Mouse (Mus musculus) neural tube, embryonic 13.5 days (tissue): Measurements from ENCODE around the gene Gpr68. TPM values are rescaled to one million over a fixed set of nuclear protein-coding genes. Genes with fewer than 3 reads are reported as not detected.

Source experiments
- ATAC-seq: fragments of 200-750 bp; cut with Nextera tagmentation; 2 replicates; pipeline ENCODE4 v1.8.0; 2017; ENCODE audit warnings: low read depth, mild to moderate bottlenecking, moderate TSS enrichment, moderate library complexity
- H3K27ac ChIP-seq: fragments of 300-500 bp; sonication (generic); replicated peaks from 2 replicates; pipeline ENCODE4 v1.5.1; 2015; ENCODE audit warnings: moderate library complexity, mild to moderate bottlenecking, inconsistent platforms
- H3K27me3 ChIP-seq: fragments of 300-500 bp; sonication (generic); 2 replicates; pipeline ENCODE4 v1.6.1; 2015; ENCODE audit warnings: mild to moderate bottlenecking, inconsistent platforms
- H3K36me3 ChIP-seq: fragments of 300-500 bp; sonication (generic); 2 replicates; pipeline ENCODE4 v1.6.1; 2015; ENCODE audit warnings: mild to moderate bottlenecking, inconsistent platforms
- H3K4me1 ChIP-seq: fragments of 300-500 bp; sonication (generic); replicated peaks from 2 replicates; pipeline ENCODE4 v1.6.1; 2015; ENCODE audit warnings: inconsistent platforms
- H3K4me2 ChIP-seq: fragments of 300-500 bp; sonication (generic); 2 replicates; pipeline ENCODE4 v1.6.1; 2015; ENCODE audit warnings: inconsistent platforms, mild to moderate bottlenecking, moderate library complexity
- H3K4me3 ChIP-seq: fragments of 300-500 bp; sonication (generic); 2 replicates; pipeline ENCODE4 v1.5.1; 2015; ENCODE audit warnings: mild to moderate bottlenecking, inconsistent platforms
- H3K9ac ChIP-seq: fragments of 300-500 bp; sonication (generic); 2 replicates; pipeline ENCODE4 v1.6.1; 2015; ENCODE audit warnings: moderate library complexity, mild to moderate bottlenecking, inconsistent platforms
- H3K9me3 ChIP-seq: fragments of 300-500 bp; sonication (generic); 2 replicates; pipeline ENCODE4 v1.6.1; 2016; ENCODE audit warnings: inconsistent platforms
- WGBS: fragments of 180-500 bp; shearing (Covaris S2); methylation state at CpG from one replicate; pipeline ENCODE4 v1.1.7; 2015; 5-methylcytosine and 5-hydroxymethylcytosine counted together
- polyA plus RNA-seq: library from polyadenylated mRNA; unstranded; fragments of >200 nt; fragmentation: Nextera tagmentation; extraction: Ambion mirVana; gene quantifications from 2 replicates; pipeline ENCODE4 v1.2.1, GENCODE M21; 2015

Gene Gpr68
- polyA plus RNA-seq, 1 experiment from 2014 or later = 2.2 TPM

DNA sequence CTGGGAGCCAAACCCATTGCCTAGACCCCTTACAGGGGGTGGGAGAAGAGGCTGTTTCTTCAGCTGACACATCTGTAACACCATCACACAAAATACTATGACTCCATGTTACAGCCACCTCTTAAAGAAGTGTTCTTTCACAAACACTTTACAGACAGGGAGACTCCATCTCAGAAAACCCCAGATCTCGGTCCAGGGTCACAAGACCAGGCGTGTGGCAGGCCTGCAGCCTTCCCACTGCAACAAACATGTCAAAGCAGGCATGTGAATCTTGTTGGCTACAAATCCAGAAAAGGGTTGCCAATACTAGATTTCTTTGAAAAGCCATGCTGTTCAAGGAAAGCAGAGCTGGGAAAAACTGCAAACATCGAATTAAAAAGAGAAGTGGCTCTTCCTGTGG lies 33.4 kb upstream of the Gpr68 start:
- Histone ChIP-seq H3K9ac (no peak overlapping the region), H3K27me3 (no peaks in the 10 kb centered on the region), H3K4me3 (no peak overlapping the region), H3K4me1 (peaks cover 8% of the 10 kb centered on the region; the same call in 1 of the 2 replicates), H3K4me2 (no peak overlapping the region), H3K36me3 (peaks cover 75% of the 10 kb centered on the region), H3K27ac (no peak overlapping the region), H3K9me3 (no peaks in the 10 kb centered on the region)
- 88% methylated on average over 3 of the region's 3 CpGs for WGBS
- no peak for ATAC-seq

- ATAC-seq = no peak
- no peak overlapping the region for H3K4me2 ChIP-seq
- peaks cover 8% of the 10 kb centered on the region; the same call in 1 of the 2 replicates for H3K4me1 ChIP-seq
- 76% methylated on average over 21 of the region's 21 CpGs for WGBS
- H3K36me3 ChIP-seq = peaks cover 69% of the 10 kb centered on the region
- H3K9me3 ChIP-seq = no peaks in the 10 kb centered on the region
- H3K4me3 ChIP-seq = no peak overlapping the region
- H3K27ac ChIP-seq = peak overlapping the region; percentile 28; the same call in 1 of the 2 replicates
- no peak overlapping the region for H3K9ac ChIP-seq
- no peaks in the 10 kb centered on the region for H3K27me3 ChIP-seq
Measured at GRCm38 (mm10) chr12:100937441-100938360, 29.7 kb upstream of the Gpr68 start.

GRCm38 (mm10) chr12:100936737-100937136 lies 28.7 kb upstream of the Gpr68 start:
- no peak; the same call in 1 of the 2 replicates for ATAC-seq
- peaks cover 73% of the 10 kb centered on the region for H3K36me3 ChIP-seq

GRCm38 (mm10) chr12:100936116-100936515 lies 28.1 kb upstream of the Gpr68 start:
- H3K4me3 ChIP-seq = no peak overlapping the region
- peaks cover 73% of the 10 kb centered on the region for H3K36me3 ChIP-seq
- H3K27me3 ChIP-seq = no peaks in the 10 kb centered on the region
- 26% methylated on average over 2 of the region's 2 CpGs for WGBS
- H3K9me3 ChIP-seq = no peaks in the 10 kb centered on the region
- H3K4me1 ChIP-seq = peaks cover 8% of the 10 kb centered on the region; the same call in 1 of the 2 replicates
- H3K27ac ChIP-seq = no peak overlapping the region
- ATAC-seq = peak; percentile 44
- H3K4me2 ChIP-seq = no peak overlapping the region
- H3K9ac ChIP-seq = no peak overlapping the region

More at GRCm38 (mm10) chr12:100936737-100937136, 28.7 kb upstream of the Gpr68 start:
- no peak overlapping the region for H3K27ac ChIP-seq
- H3K4me3 ChIP-seq = no peak overlapping the region
- no peak overlapping the region for H3K4me2 ChIP-seq
- H3K27me3 ChIP-seq = no peaks in the 10 kb centered on the region
- H3K9me3 ChIP-seq = no peaks in the 10 kb centered on the region
- peaks cover 8% of the 10 kb centered on the region; the same call in 1 of the 2 replicates for H3K4me1 ChIP-seq
- no peak overlapping the region for H3K9ac ChIP-seq
- 91% methylated on average over 4 of the region's 4 CpGs for WGBS

DNA sequence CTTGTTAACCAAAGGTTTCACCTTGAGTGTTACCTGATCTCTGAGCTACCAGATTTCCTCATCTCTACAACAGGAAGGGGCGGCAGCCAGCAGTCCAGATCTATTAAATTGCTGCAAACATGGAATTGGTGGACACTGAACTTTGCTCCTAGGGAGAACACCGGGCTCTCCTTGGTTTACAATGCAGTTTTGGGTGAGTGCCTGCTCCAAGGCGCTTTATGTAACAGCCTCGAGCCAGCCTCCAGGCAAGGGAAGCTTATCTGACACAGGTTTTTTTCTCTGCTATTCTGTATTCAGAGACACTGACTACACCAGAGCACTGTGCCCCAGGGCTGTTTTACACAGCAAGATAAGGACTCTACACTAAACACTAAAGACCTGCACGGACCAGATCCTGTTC lies 26.8 kb upstream of the Gpr68 start:
- no peak overlapping the region for H3K4me3 ChIP-seq
- H3K27ac ChIP-seq = no peak overlapping the region
- peaks cover 70% of the 10 kb centered on the region for H3K36me3 ChIP-seq
- ATAC-seq = no peak
- 93% methylated on average over 5 of the region's 5 CpGs for WGBS
- no peak overlapping the region for H3K9ac ChIP-seq
- H3K9me3 ChIP-seq = no peaks in the 10 kb centered on the region
- H3K4me1 ChIP-seq = peaks cover 8% of the 10 kb centered on the region; the same call in 1 of the 2 replicates
- no peak overlapping the region for H3K4me2 ChIP-seq
- H3K27me3 ChIP-seq = no peaks in the 10 kb centered on the region

DNA sequence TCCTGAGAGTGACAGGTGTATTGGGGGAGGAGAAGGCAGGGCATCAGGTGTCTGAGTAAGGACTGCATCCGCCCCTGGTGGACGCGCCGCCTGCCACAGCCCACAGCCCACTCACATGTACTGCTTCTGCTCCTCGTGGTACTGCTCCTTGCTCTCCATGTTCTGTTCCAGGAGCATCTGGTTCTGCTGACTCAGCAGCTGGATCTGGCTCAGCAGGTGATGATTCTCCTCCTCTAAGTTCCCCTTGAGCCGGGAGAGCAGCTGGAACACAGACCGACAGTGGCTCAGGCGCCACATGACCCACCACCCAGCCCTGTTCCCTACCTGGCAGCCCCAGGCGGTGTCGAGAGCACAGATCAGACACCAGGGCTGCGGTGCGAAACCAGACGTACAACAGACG lies 23.7 kb upstream of the Gpr68 start:
- H3K36me3 ChIP-seq = peaks cover 73% of the 10 kb centered on the region
- H3K27ac ChIP-seq = no peak overlapping the region
- no peak overlapping the region for H3K4me2 ChIP-seq
- 95% methylated on average over 14 of the region's 14 CpGs for WGBS
- no peaks in the 10 kb centered on the region for H3K4me1 ChIP-seq
- no peaks in the 10 kb centered on the region for H3K27me3 ChIP-seq
- H3K9me3 ChIP-seq = no peaks in the 10 kb centered on the region
- H3K4me3 ChIP-seq = no peak overlapping the region
- ATAC-seq = no peak
- no peak overlapping the region for H3K9ac ChIP-seq

- H3K27me3 ChIP-seq = no peaks in the 10 kb centered on the region
- H3K9ac ChIP-seq = no peak overlapping the region
- no peaks in the 10 kb centered on the region for H3K9me3 ChIP-seq
- H3K36me3 ChIP-seq = peaks cover 73% of the 10 kb centered on the region
- H3K4me3 ChIP-seq = no peak overlapping the region
- peaks cover 13% of the 10 kb centered on the region for H3K4me1 ChIP-seq
- no peak overlapping the region for H3K27ac ChIP-seq
- no peak overlapping the region for H3K4me2 ChIP-seq
- WGBS = 93% methylated on average over 9 of the region's 9 CpGs
- no peak for ATAC-seq
Measured at GRCm38 (mm10) chr12:100928286-100928685, 20.3 kb upstream of the Gpr68 start.

GRCm38 (mm10) chr12:100925644-100926619 lies 17.9 kb upstream of the Gpr68 start:
- H3K36me3 ChIP-seq = peaks cover 75% of the 10 kb centered on the region
- no peak overlapping the region; the same call in 1 of the 2 replicates for H3K9ac ChIP-seq
- 55% methylated on average over 14 of the region's 14 CpGs for WGBS
- H3K4me3 ChIP-seq = no peak overlapping the region
- H3K27ac ChIP-seq = peak overlapping the region; percentile 42; the same call in 1 of the 2 replicates
- peak; percentile 70 for ATAC-seq
- no peaks in the 10 kb centered on the region for H3K9me3 ChIP-seq
- H3K27me3 ChIP-seq = no peaks in the 10 kb centered on the region
- no peak overlapping the region for H3K4me2 ChIP-seq
- H3K4me1 ChIP-seq = peaks cover 13% of the 10 kb centered on the region

- 86% methylated on average over 15 of the region's 15 CpGs for WGBS
- H3K4me1 ChIP-seq = peaks cover 13% of the 10 kb centered on the region
- H3K4me2 ChIP-seq = no peak overlapping the region
- no peak overlapping the region for H3K9ac ChIP-seq
- no peaks in the 10 kb centered on the region for H3K27me3 ChIP-seq
- 0 out of 2 replicates have a peak overlapping the region, but pooled peaks have one; percentile 42 for H3K27ac ChIP-seq
- no peak overlapping the region for H3K4me3 ChIP-seq
- ATAC-seq = no peak
- H3K36me3 ChIP-seq = peaks cover 75% of the 10 kb centered on the region
- H3K9me3 ChIP-seq = no peaks in the 10 kb centered on the region
Measured at GRCm38 (mm10) chr12:100924646-100925339, 16.8 kb upstream of the Gpr68 start.

DNA sequence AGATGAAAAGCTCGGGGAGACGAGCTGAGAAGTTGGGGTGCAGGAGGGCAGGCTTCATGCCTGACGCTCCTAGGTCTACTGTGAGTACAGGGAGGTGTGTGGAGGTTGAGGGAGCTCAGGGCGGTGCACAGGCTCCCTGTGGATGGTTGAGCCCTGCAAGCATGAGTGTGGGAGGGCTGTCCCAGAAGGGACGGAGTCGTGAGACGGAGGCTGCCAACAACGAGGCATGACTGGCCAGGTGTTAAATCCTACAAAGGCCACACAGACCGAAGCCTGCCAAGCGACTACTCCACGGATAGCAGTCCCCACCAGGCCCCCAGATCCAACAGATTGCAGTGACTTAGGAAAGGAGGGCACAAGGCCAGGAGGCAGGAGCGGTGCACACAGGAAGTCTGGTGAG lies 2.7 kb upstream of the Gpr68 start:
- Histone ChIP-seq H3K36me3 (peaks cover 34% of the 10 kb centered on the region), H3K4me1 (peaks cover 14% of the 10 kb centered on the region), H3K27ac (no peak overlapping the region), H3K4me3 (no peak overlapping the region), H3K9ac (no peak overlapping the region), H3K27me3 (peaks cover 26% of the 10 kb centered on the region), H3K4me2 (no peak overlapping the region), H3K9me3 (no peaks in the 10 kb centered on the region)
- no peak for ATAC-seq
- 83% methylated on average over 12 of the region's 12 CpGs for WGBS

DNA sequence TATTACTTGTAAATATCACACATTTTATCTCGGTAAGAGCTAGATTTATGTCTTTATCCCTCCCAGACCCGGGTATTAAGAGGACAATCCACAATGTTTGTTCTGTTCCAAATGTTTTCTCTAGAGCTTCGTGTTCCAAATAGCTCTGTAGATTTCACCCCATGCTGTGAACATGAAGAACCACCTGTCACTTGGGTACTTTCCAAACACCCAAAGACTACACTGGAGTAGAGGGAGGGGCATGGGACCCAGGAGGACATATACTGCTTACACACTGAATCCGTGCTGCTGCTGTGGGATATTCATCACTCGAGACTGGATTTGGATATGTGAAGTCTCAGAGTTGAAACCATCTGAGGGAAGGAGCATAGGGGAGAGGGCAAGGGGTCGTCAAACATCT lies 1.8 kb upstream of the Gpr68 start:
- Histone ChIP-seq H3K4me3 (no peak overlapping the region), H3K36me3 (peaks cover 26% of the 10 kb centered on the region), H3K4me2 (no peak overlapping the region), H3K27ac (no peak overlapping the region), H3K4me1 (peaks cover 14% of the 10 kb centered on the region), H3K27me3 (peaks cover 26% of the 10 kb centered on the region), H3K9me3 (no peaks in the 10 kb centered on the region), H3K9ac (no peak overlapping the region)
- ATAC-seq = no peak
- WGBS = 57% methylated on average over 6 of the region's 6 CpGs
